Mouse (Mus musculus) heart, postnatal 4 days (tissue): Measurements from ENCODE around the gene Mtch2. TPM values are rescaled to one million over a fixed set of nuclear protein-coding genes. Genes with fewer than 3 reads are reported as not detected.
"Not testable (repeated sequence)": the region's sequence is repeated elsewhere in the genome, so short reads cannot be mapped to it uniquely, and the experiment has no call there.

Experiments
- DNase-seq: peaks from one replicate; pipeline ENCODE4 v3.0.0; 2021
- total RNA-seq, 2 experiments: library from RNA; stranded (reverse); gene quantifications; 2 replicates each; pipeline ENCODE4 v1.2.3; 2021

Mtch2 gene
- total RNA-seq, 2 experiments from 2014 or later: 189 to 191 TPM

- DNase-seq: peak; percentile 92
These were observed 19.6 kb downstream of the Mtch2 start for GRCm38 (mm10) chr2:90866524-90866923.

GRCm38 (mm10) chr2:90870136-90870601 is 23.2 kb downstream of the Mtch2 start:
- DNase-seq: peak; percentile 62

- no peak for DNase-seq
These were observed 24.4 kb downstream of the Mtch2 start for GRCm38 (mm10) chr2:90871180-90871961.

- no peak for DNase-seq
These were observed 27.1 kb downstream of the Mtch2 start for GRCm38 (mm10) chr2:90874025-90874424.

GRCm38 (mm10) chr2:90875239-90875638 is 28.3 kb downstream of the Mtch2 start:
- no peak for DNase-seq

- DNase-seq: no peak
These were observed 30.8 kb downstream of the Mtch2 start for GRCm38 (mm10) chr2:90877584-90878259.

GRCm38 (mm10) chr2:90879419-90879818 is 32.5 kb downstream of the Mtch2 start:
- no peak for DNase-seq

GRCm38 (mm10) chr2:90880144-90880785 is 33.3 kb downstream of the Mtch2 start:
- DNase-seq: no peak

GRCm38 (mm10) chr2:90881824-90882223 is 34.9 kb downstream of the Mtch2 start:
- DNase-seq: no peak

- peak; percentile 29 for DNase-seq
These were observed 38.5 kb downstream of the Mtch2 start, which contains the start of gene C1qtnf4 for GRCm38 (mm10) chr2:90885218-90886041. C1qtnf4 (plus strand) TSS chr2:90885860.

GRCm38 (mm10) chr2:90886436-90886835 is 39.5 kb downstream of the Mtch2 start:
- no peak for DNase-seq

GRCm38 (mm10) chr2:90887627-90888026 is 40.7 kb downstream of the Mtch2 start:
- no peak for DNase-seq

GRCm38 (mm10) chr2:90889550-90890548 is 42.9 kb downstream of the Mtch2 start:
- peak; percentile 64 for DNase-seq

GRCm38 (mm10) chr2:90893673-90894298 is 46.8 kb downstream of the Mtch2 start:
- DNase-seq: no peak

GRCm38 (mm10) chr2:90894299-90894677 is 47.3 kb downstream of the Mtch2 start:
- not testable (repeated sequence) for DNase-seq

- no peak for DNase-seq
These were observed 56.4 kb downstream of the Mtch2 start for GRCm38 (mm10) chr2:90903398-90903797.

GRCm38 (mm10) chr2:90904076-90904855 is 57.3 kb downstream of the Mtch2 start, which contains the start of the genes Kbtbd4 and Ndufs3:
Kbtbd4 (plus strand) TSS chr2:90904740.
Ndufs3 (minus strand) TSS chr2:90904827.
- peak; percentile 91 for DNase-seq

- peak; percentile 19 for DNase-seq
These were observed 57.9 kb downstream of the Mtch2 start for GRCm38 (mm10) chr2:90904856-90905224.

GRCm38 (mm10) chr2:90906721-90907120 is 59.8 kb downstream of the Mtch2 start:
- no peak for DNase-seq
